Mouse (Mus musculus) small intestine, adult 2 months (tissue): Measurements from ENCODE around the gene Arpp21. TPM values are rescaled to one million over a fixed set of nuclear protein-coding genes. Genes with fewer than 3 reads are reported as not detected.

Experiments used
- H3K27ac ChIP-seq: fragments of 200-500 bp; 2 replicates; pipeline ENCODE4 v1.5.1; 2012; ENCODE audit warnings: low read depth, low read length, control low read depth, inconsistent platforms; ENCODE audit not compliant: insufficient read depth
- H3K27me3 ChIP-seq: fragments of 200-500 bp; 2 replicates; pipeline ENCODE4 v1.6.1; 2012; ENCODE audit warnings: mild to moderate bottlenecking, moderate library complexity, low read length, inconsistent platforms; ENCODE audit not compliant: control insufficient read depth, insufficient read depth
- H3K36me3 ChIP-seq: fragments of 200-500 bp; 2 replicates; pipeline ENCODE4 v1.6.1; 2012; ENCODE audit warnings: mild to moderate bottlenecking, low read length, control low read depth, inconsistent platforms; ENCODE audit not compliant: control insufficient read depth, insufficient read depth
- H3K4me1 ChIP-seq: fragments of 200-500 bp; 2 replicates; pipeline ENCODE4 v1.6.1; 2012; ENCODE audit warnings: low read length, inconsistent platforms, mixed read lengths; ENCODE audit not compliant: control insufficient read depth, insufficient read depth, insufficient read length
- H3K4me3 ChIP-seq: fragments of 200-500 bp; 2 replicates; pipeline ENCODE4 v1.5.1; 2012; ENCODE audit warnings: low read depth, mild to moderate bottlenecking, control low read depth, inconsistent platforms, low read length, moderate library complexity
- CTCF ChIP-seq: fragments of 200-500 bp; IDR thresholded peaks from 2 replicates; pipeline ENCODE4 v1.5.1; 2012; ENCODE audit warnings: low read depth, mild to moderate bottlenecking, control low read depth, inconsistent platforms, low read length, moderate library complexity, mixed read lengths; ENCODE audit not compliant: insufficient replicate concordance, insufficient read length; ENCODE audit errors: extremely low read depth
- POLR2A ChIP-seq: fragments of 200-500 bp; IDR thresholded peaks from 2 replicates; pipeline ENCODE4 v1.6.1; 2012; ENCODE audit warnings: low read depth, mild to moderate bottlenecking, control low read depth, inconsistent platforms, low read length, moderate library complexity
- WGBS: fragments of 180-500 bp; shearing (Covaris S2); methylation state at CpG from one replicate; pipeline ENCODE4 v1.1.7; 2018; 5-methylcytosine and 5-hydroxymethylcytosine counted together
- polyA plus RNA-seq: library from polyadenylated mRNA; depleted of rRNA; stranded (reverse); fragments of >200 nt; gene quantifications from 2 replicates; pipeline ENCODE4 v1.2.3, GENCODE M21; 2012

The Arpp21 gene
- polyA plus RNA-seq, 1 experiment, result 0.60 TPM

- TF ChIP-seq POLR2A, result no peak
- no peak for TF ChIP-seq CTCF
- no peak overlapping the region for H3K4me3 ChIP-seq
- 71% methylated on average over 4 of the region's 4 CpGs for WGBS
- no peaks in the 10 kb centered on the region for H3K36me3 ChIP-seq
- H3K27ac ChIP-seq, result no peak overlapping the region
- H3K27me3 ChIP-seq, result no peaks in the 10 kb centered on the region
- H3K4me1 ChIP-seq, result no peaks in the 10 kb centered on the region
These were observed 4.9 kb downstream of the Arpp21 start for GRCm38 (mm10) chr9:112230716-112231361.

DNA sequence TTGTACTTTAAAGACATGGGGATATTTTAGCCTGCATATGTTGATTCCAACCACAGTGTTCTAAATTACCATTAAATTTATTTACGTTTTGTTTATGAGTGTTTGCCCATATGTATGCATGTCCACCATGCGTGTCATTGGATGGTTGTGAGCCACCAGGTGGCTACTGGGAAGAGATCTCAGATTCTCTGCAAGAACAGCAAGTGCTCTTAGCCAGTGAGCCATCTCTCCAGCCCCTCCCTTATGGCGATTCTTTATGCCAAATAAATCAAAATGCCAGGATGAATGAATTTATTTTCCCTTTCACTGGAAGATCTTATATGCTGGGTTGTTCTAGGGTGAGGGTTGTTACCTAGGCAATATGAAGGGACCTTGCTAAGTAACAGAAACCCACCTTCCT is 7.3 kb downstream of the Arpp21 start:
- H3K27ac ChIP-seq, result no peak overlapping the region
- no peaks in the 10 kb centered on the region for H3K36me3 ChIP-seq
- TF ChIP-seq CTCF, result no peak
- no peak for TF ChIP-seq POLR2A
- WGBS, result 74% methylated on average over 3 of the region's 3 CpGs
- H3K27me3 ChIP-seq, result no peaks in the 10 kb centered on the region
- no peak overlapping the region for H3K4me3 ChIP-seq
- no peaks in the 10 kb centered on the region for H3K4me1 ChIP-seq

DNA sequence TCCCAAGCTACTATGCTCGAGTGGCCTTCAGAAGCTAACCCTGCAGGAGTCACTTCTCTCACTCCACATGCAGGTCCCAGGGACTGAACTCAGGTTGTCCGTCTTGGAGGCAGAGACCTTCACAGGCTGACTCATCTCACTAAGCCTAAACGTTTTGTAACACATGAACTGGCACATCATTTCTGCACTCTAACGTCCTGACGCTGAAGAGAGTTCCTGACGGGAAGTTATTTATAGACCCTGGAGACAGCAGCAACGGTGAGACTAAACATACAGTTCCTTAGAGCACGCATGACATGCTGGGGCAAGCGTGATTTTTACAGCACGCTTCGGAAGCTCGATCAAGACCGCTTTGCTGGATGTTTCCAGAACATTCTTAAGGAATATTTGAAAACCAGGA is 8.6 kb downstream of the Arpp21 start:
- H3K4me1 ChIP-seq, result no peaks in the 10 kb centered on the region
- 64% methylated on average over 13 of the region's 13 CpGs for WGBS
- H3K4me3 ChIP-seq, result no peak overlapping the region
- H3K27ac ChIP-seq, result no peak overlapping the region
- no peak for TF ChIP-seq CTCF
- TF ChIP-seq POLR2A, result no peak
- H3K27me3 ChIP-seq, result no peaks in the 10 kb centered on the region
- H3K36me3 ChIP-seq, result no peaks in the 10 kb centered on the region

DNA sequence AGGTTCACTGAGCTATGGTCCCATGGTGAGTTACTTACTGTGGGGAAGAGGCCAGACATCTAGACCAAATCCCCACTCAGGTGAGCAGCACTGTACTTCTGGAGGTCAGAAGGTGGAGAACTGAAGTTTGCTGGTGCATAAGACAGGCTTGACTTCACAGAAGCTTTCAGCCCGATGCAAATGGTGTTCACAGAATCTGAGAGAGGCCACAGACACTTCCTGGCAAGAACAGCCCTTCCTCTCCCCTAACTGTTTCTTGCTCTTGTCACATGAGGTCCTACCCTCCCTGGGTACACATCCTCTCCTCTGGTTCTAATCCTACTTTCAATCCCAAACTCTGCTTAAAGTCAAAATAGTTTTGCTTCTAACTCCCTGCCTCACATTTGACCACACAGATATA is 9.2 kb downstream of the Arpp21 start:
- Histone ChIP-seq H3K4me1 (no peaks in the 10 kb centered on the region), H3K4me3 (no peak overlapping the region), H3K27ac (no peak overlapping the region), H3K36me3 (no peaks in the 10 kb centered on the region), H3K27me3 (no peaks in the 10 kb centered on the region)
- TF ChIP-seq CTCF (no peak), POLR2A (no peak)
- 22% methylated on average over 1 of the region's 1 CpGs for WGBS

DNA sequence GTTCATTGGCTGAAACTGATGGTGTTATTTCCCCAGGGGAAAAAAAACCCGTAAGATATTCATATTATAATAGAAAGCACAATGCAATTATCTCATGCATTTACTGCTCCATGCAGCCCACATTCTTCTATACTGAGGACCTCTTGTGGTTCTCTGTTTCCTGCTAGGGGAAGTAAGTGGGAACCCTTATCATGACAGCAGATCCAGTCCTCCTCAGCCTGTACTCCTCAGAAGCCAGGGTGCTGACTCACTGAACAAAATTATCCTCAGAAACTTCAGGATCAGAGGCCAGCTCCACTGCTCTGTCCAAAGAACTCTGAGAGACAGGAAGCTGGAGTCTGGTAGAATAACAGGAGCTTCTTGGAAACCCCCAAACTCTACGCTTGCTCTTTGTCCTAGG is 10.7 kb downstream of the Arpp21 start:
- 66% methylated on average over 2 of the region's 2 CpGs for WGBS
- no peaks in the 10 kb centered on the region for H3K4me1 ChIP-seq
- no peaks in the 10 kb centered on the region for H3K36me3 ChIP-seq
- TF ChIP-seq POLR2A (no peak), CTCF (no peak)
- H3K4me3 ChIP-seq, result no peak overlapping the region
- no peaks in the 10 kb centered on the region for H3K27me3 ChIP-seq
- H3K27ac ChIP-seq, result no peak overlapping the region

GRCm38 (mm10) chr9:112219372-112219771 is 16.4 kb downstream of the Arpp21 start:
- Histone ChIP-seq H3K36me3 (no peaks in the 10 kb centered on the region), H3K27me3 (no peaks in the 10 kb centered on the region), H3K4me1 (no peaks in the 10 kb centered on the region), H3K4me3 (no peak overlapping the region), H3K27ac (no peak overlapping the region)
- TF ChIP-seq POLR2A, result no peak
- no peak for TF ChIP-seq CTCF
- 72% methylated on average over 8 of the region's 8 CpGs for WGBS

GRCm38 (mm10) chr9:112218237-112218636 is 17.5 kb downstream of the Arpp21 start:
- Histone ChIP-seq H3K36me3 (no peaks in the 10 kb centered on the region), H3K4me1 (no peaks in the 10 kb centered on the region), H3K27ac (no peak overlapping the region), H3K4me3 (no peak overlapping the region), H3K27me3 (no peaks in the 10 kb centered on the region)
- 83% methylated on average over 3 of the region's 3 CpGs for WGBS
- no peak for TF ChIP-seq POLR2A
- no peak for TF ChIP-seq CTCF
